Mouse (Mus musculus) liver, adult 2 months (tissue): ENCODE data around the gene Gm10645.

ENCODE experiments used
- CTCF ChIP-seq: fragments of 200-500 bp; IDR thresholded peaks from 2 replicates; pipeline ENCODE4 v1.5.1; 2011; ENCODE audit warnings: low read depth, low read length, control low read depth
- POLR2A ChIP-seq: fragments of 200-500 bp; IDR thresholded peaks from 2 replicates; pipeline ENCODE4 v1.6.1; 2011; ENCODE audit warnings: low read length, control low read depth; ENCODE audit not compliant: insufficient read depth; ENCODE audit errors: extremely low read depth

DNA sequence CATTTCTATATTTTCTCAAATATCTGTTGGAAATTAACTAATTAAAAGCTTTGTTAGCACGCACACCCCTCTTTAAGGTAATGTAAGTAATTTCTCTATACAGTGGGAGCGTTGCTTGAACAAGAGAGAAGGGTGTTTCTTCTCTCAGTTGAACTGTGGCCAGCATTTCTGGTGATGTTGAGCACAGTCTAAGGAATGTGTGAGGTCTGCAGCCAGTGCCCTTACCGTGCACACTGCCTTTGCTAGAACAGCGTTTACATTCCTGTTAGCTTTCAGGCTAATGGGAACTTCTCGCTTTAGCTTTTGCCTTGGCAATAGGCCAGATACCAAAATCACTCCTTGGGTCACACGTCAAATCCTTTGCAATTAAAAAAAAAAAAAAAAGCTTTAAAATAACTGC lies 20.4 kb upstream of the Gm10645 start:
- no peak for TF ChIP-seq CTCF
- TF ChIP-seq POLR2A: no peak
